Mouse (Mus musculus) intestine, postnatal 0 days (tissue): ENCODE measurements at regions not wholly inside any gene's neighbourhood (a gene's known extent, or its start where the extent isn't known, plus 50 kb on each side); places are given as distances from the start of the nearest gene placed in this dataset.

Experiments used
- ATAC-seq: fragments of 200-750 bp; cut with Nextera tagmentation; 2 replicates; pipeline ENCODE4 v1.8.0; 2017; ENCODE audit warnings: mild to moderate bottlenecking, moderate TSS enrichment, moderate library complexity
- H3K27ac ChIP-seq: fragments of 300-500 bp; sonication (generic); 2 replicates; pipeline ENCODE4 v1.5.1; 2014; ENCODE audit warnings: mild to moderate bottlenecking, low read depth, low read length, moderate library complexity
- H3K27me3 ChIP-seq: fragments of 300-500 bp; sonication (generic); replicated peaks from 2 replicates; pipeline ENCODE4 v1.6.1; 2014; ENCODE audit warnings: low read length, mixed read lengths; ENCODE audit not compliant: control insufficient read depth, insufficient read depth
- H3K36me3 ChIP-seq: fragments of 300-500 bp; sonication (generic); 2 replicates; pipeline ENCODE4 v1.6.1; 2014; ENCODE audit warnings: mild to moderate bottlenecking, moderate library complexity; ENCODE audit not compliant: control insufficient read depth, insufficient read depth
- H3K4me1 ChIP-seq: fragments of 300-500 bp; sonication (generic); replicated peaks from 2 replicates; pipeline ENCODE4 v1.6.1; 2014; ENCODE audit warnings: antibody characterized with exemption, low read length, mixed read lengths; ENCODE audit not compliant: control insufficient read depth, insufficient read depth
- H3K4me2 ChIP-seq: fragments of 300-500 bp; sonication (generic); replicated peaks from 2 replicates; pipeline ENCODE4 v1.6.1; 2014; ENCODE audit warnings: low read depth, mild to moderate bottlenecking, moderate library complexity
- H3K4me3 ChIP-seq: fragments of 300-500 bp; sonication (generic); 2 replicates; pipeline ENCODE4 v1.5.1; 2014; ENCODE audit warnings: low read depth, low read length
- H3K9ac ChIP-seq: fragments of 300-500 bp; sonication (generic); 2 replicates; pipeline ENCODE4 v1.6.1; 2014; ENCODE audit warnings: mild to moderate bottlenecking, low read depth, low read length
- H3K9me3 ChIP-seq: fragments of 300-500 bp; sonication (generic); 2 replicates; pipeline ENCODE4 v1.6.1; 2016; ENCODE audit warnings: mixed run types; ENCODE audit not compliant: control insufficient read depth
- CTCF ChIP-seq: sonication (generic); IDR thresholded peaks from 2 replicates; pipeline ENCODE4 v1.5.1; 2016; ENCODE audit warnings: low read depth, mild to moderate bottlenecking, control low read depth, antibody characterized with exemption, moderate library complexity
- WGBS: fragments of 180-500 bp; shearing (Covaris S2); extraction: QIAGEN DNeasy Blood & Tissue Kit; methylation state at CpG from one replicate; pipeline ENCODE4 v1.1.7; 2014; 5-methylcytosine and 5-hydroxymethylcytosine counted together

- H3K9me3 ChIP-seq: no peaks in the 10 kb centered on the region
- no peak overlapping the region for H3K4me3 ChIP-seq
- H3K4me1 ChIP-seq: no peaks in the 10 kb centered on the region
- H3K27me3 ChIP-seq: no peaks in the 10 kb centered on the region
- H3K4me2 ChIP-seq: no peak overlapping the region
- TF ChIP-seq CTCF: no peak
- no peak overlapping the region for H3K9ac ChIP-seq
- no peak overlapping the region for H3K27ac ChIP-seq
- ATAC-seq: no peak
- no peaks in the 10 kb centered on the region for H3K36me3 ChIP-seq
- WGBS: 61% methylated on average over 6 of the region's 6 CpGs
Observed at GRCm38 (mm10) chr3:128723100-128723499, 476.6 kb upstream of the Pitx2 start.

DNA sequence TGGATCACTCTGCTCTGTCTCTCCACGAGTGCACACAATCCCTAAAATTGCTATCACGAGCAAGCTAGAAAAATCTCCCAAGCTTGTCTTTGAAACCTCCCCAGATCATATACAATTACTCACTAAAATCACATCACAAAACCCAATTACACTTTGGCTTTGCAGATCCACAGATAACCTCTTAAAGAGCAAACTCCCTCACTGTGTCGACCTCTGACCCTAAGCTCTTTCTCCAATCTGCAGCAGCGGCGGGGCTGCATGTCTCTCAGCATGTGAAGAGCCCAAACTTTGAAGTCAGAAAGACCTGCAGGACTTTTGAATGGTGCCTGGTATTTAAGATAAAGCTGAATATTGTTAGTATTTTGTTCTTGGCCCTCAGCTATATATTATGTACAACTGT lies 479.4 kb upstream of the Pitx2 start:
- no peak for TF ChIP-seq CTCF
- Histone ChIP-seq H3K27me3 (no peaks in the 10 kb centered on the region), H3K4me1 (no peaks in the 10 kb centered on the region), H3K4me2 (no peak overlapping the region), H3K27ac (no peak overlapping the region), H3K9me3 (no peaks in the 10 kb centered on the region), H3K9ac (no peak overlapping the region), H3K4me3 (no peak overlapping the region), H3K36me3 (no peaks in the 10 kb centered on the region)
- ATAC-seq: no peak
- WGBS: 61% methylated on average over 5 of the region's 5 CpGs

DNA sequence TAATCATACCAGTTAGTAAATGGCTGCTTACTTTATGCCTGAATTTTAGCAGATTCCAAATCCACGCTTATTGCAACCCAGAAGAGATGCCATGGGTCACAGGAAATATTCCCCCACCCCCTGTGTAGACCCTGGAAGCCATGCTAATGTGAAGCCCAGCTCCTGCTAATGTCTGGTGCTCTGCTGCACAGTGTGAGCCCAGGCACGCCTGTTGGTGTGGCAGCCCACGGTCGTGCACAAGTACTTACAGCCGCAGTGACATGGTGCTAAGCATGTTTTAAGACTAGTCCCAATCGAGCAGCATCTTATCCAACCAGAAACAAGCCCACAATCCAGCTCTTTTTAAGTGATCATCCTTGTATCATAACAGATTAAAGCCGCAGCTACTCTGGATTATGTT lies 480.5 kb upstream of the Pitx2 start:
- H3K9me3 ChIP-seq: no peaks in the 10 kb centered on the region
- no peak overlapping the region for H3K9ac ChIP-seq
- no peaks in the 10 kb centered on the region for H3K36me3 ChIP-seq
- no peaks in the 10 kb centered on the region for H3K4me1 ChIP-seq
- H3K27ac ChIP-seq: no peak overlapping the region
- no peak for TF ChIP-seq CTCF
- no peak overlapping the region for H3K4me3 ChIP-seq
- H3K4me2 ChIP-seq: no peak overlapping the region
- no peaks in the 10 kb centered on the region for H3K27me3 ChIP-seq
- ATAC-seq: no peak
- 87% methylated on average over 7 of the region's 7 CpGs for WGBS

DNA sequence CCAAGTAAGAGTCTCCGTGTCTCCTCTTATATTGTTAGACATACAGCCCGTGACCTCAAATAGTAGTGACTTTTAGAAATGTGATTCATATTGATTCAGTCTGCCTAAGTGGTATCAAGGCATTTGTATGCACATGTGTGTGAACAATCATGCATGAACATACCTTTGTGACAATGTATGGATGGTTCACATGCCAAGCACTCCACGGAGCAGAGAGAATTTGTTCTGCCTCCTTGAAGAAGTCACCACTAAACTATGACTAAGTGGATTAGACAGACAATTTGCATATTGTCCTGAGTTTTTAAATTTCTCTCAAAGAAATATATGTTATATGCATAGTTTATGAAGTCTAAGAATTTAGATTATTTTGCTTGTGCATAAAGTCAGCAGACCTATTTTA lies 492.4 kb upstream of the Pitx2 start:
- no peak overlapping the region for H3K9ac ChIP-seq
- no peak overlapping the region for H3K4me3 ChIP-seq
- WGBS: 90% methylated on average over 3 of the region's 3 CpGs
- H3K4me2 ChIP-seq: no peak overlapping the region
- TF ChIP-seq CTCF: no peak
- no peaks in the 10 kb centered on the region for H3K4me1 ChIP-seq
- no peak for ATAC-seq
- no peaks in the 10 kb centered on the region for H3K36me3 ChIP-seq
- no peaks in the 10 kb centered on the region for H3K9me3 ChIP-seq
- no peak overlapping the region for H3K27ac ChIP-seq
- no peaks in the 10 kb centered on the region for H3K27me3 ChIP-seq

GRCm38 (mm10) chr3:128668468-128669127 lies 531.1 kb upstream of the Pitx2 start:
- no peak overlapping the region for H3K27ac ChIP-seq
- H3K4me3 ChIP-seq: no peak overlapping the region
- no peak overlapping the region for H3K9ac ChIP-seq
- H3K27me3 ChIP-seq: no peaks in the 10 kb centered on the region
- H3K4me2 ChIP-seq: no peak overlapping the region
- no peak for TF ChIP-seq CTCF
- H3K4me1 ChIP-seq: no peaks in the 10 kb centered on the region
- ATAC-seq: no peak
- 73% methylated on average over 8 of the region's 8 CpGs for WGBS
- no peaks in the 10 kb centered on the region for H3K36me3 ChIP-seq
- no peaks in the 10 kb centered on the region for H3K9me3 ChIP-seq

DNA sequence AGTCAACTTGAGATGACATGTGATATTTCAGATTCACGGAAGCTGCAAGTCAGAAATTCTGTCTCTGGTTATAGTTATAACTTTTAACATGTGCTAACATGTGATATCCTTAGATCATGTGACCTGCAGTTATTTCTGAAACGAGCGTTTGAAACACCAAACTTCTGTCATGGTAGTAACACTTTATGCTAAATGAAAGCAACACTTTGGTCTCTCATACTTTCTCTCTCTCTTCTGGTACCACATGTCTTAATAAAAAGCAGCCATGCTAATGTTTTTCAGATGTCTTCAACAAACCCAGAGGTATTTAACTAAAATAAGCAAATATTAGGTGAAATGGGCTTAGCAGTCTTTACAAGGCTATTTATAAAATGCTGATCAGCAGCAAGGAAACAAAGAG lies 534.5 kb upstream of the Pitx2 start:
- no peaks in the 10 kb centered on the region for H3K9me3 ChIP-seq
- no peak for ATAC-seq
- H3K4me1 ChIP-seq: no peaks in the 10 kb centered on the region
- 81% methylated on average over 3 of the region's 3 CpGs for WGBS
- no peaks in the 10 kb centered on the region for H3K36me3 ChIP-seq
- no peak for TF ChIP-seq CTCF
- H3K9ac ChIP-seq: no peak overlapping the region
- H3K4me2 ChIP-seq: no peak overlapping the region
- no peak overlapping the region for H3K4me3 ChIP-seq
- H3K27me3 ChIP-seq: no peaks in the 10 kb centered on the region
- H3K27ac ChIP-seq: no peak overlapping the region
